Mouse (Mus musculus): ENCODE data around the gene Ankrd66.

Ankrd66 gene

DNA sequence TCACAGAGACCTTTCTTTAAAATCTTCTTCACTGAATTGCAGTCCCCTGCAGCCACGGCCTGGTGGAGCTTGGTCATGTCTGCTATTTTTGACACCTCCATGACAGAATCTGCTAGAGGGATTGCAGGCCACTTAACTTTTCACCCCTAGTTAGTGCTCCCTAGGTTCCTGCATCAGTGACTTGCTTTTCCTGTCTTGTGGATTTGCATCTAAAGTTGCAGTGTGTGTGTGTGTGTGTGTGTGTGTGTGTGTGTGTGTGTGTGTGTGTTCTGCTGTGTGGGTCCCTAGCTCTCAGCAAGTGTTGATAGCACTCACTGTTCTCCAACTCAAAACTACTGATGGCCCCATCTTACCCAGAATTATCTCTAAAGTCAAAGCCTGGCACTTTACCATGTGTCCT, at the start of gene Ankrd66:
Gene Ankrd66, minus strand, starts transcription at position 101 of the 400 bp plus-strand sequence.
- DNase-seq (ENCODE audit: low spot score in 2 of 2) = no peak

DNA sequence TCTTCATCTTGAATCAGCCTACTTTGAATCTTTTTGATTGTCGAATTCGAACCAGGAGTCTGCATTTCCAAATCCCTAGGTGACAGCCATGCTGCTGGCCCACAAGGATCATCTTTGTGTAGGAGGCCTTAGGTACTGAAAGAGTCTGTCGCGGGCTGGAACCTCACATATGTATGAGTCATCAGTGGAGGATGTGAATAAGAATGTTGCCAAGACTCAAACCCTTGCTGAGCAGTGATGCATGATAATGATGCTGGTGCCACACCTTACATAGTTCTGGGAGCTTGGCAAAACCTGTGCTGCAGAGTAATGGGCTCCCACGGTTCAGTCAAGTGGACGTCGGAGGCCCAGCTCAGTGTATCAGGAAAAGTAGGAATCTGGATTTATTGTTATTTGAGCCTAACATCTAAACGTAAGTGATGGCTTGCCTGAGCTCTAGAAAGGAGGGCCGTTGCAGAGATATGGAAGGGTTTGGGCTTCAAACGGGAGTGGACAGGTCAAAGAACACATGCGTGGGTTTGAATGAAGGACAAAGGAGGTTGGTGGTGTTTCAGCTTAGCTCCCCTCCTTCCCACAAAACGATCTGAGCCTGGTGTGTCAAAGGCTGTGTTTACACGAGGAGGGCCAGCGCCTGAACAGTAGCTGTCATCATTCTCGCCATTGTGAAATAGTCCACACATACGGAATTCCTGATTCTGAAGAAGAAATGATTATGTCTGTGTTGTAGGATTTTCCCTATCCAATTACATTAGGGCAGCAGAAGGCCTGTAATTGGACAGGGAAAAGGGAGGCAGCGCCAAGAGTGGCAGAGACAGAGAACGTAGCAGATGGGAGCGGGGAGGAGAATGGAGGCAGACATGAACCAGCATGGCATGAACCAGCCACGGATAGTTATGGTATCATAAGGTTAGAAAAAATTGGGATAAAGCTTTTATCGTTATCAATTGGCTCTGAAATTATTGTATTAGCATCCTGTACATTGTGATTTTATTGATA, 49.2 kb upstream of the Ankrd66 start:
- DNase-seq (ENCODE audit: low spot score in 2 of 2) = peak in 1 of 2 experiments; percentile 59

DNA sequence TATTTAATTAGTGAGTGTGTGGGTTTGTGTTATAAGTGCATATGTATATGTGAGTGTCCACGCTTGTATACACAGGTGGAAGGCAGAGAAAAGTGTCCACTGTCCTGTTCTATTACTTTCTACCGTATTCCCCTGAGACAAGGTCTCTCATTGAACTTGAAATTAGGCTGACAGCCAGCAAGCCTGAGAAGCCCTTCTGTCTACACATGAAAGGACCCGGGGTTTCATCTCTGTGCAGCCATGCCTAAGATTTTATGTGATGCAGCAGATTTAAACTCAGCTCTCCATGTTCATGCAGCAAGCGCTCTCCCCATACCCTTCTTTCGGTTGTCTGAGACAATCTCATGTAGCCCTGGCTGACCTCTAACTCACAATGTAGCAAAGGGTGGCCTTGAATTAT, 47.1 kb upstream of the Ankrd66 start:
- DNase-seq (ENCODE audit: low spot score in 2 of 2) = no peak

DNA sequence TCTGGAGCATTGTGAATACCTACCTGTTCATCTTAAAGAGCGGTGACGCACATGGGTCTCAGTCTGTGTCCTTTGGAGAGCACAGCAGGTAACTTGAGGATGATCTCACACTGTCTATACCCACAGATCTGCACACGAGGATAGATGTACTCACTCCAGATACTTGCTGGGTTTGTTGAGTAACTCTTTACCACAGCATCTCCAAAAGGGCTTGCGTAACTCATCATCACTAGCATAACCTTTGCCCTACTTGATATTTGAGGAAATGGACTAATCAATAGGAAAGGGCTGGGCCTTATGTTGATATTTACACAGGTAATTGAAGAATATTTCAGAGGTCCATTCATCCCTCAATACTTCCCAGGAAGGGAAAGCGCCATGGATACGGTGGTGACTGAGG, 46.3 kb upstream of the Ankrd66 start:
- no peak for DNase-seq (ENCODE audit: low spot score in 2 of 2)

DNA sequence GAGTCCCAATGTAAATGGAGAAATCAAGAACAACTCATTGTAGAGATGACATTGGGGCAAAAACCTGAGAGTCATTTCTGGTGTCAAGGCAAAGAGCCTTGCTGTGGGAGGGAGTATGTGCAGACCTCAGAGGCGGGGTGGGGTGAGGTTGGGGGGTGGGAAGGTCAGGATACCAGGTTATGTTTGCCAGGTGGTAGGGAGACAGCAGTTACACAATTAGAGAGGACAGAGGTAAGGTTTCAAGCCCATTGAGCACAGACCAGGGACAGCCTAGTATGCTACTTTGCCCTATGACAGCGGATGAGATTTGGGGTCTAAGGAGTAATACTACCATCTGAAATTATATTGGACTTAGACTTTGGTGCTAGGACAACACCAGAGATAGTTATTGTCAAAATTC, 43.8 kb upstream of the Ankrd66 start:
- DNase-seq (ENCODE audit: low spot score in 2 of 2) = no peak

DNA sequence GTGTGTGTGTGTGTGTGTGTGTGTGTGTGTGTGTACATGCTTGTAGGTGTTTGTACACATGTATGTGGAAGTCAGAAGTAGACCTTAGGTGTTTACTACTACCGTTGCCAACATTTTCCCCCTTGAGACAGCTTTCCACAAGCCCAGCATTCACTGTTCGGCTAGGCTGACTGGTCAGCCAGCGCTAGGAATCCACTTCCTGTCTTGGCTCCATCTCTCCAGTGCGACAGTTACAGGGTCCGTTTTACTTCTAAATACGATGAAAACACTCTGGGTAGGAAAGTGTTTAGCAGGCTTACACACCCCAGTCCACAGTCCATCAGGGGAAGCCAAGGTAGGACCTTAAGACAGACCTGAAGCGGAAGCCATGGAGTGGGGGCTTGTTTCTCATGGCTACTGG, 41.3 kb upstream of the Ankrd66 start:
- DNase-seq (ENCODE audit: low spot score in 2 of 2) = no peak

DNA sequence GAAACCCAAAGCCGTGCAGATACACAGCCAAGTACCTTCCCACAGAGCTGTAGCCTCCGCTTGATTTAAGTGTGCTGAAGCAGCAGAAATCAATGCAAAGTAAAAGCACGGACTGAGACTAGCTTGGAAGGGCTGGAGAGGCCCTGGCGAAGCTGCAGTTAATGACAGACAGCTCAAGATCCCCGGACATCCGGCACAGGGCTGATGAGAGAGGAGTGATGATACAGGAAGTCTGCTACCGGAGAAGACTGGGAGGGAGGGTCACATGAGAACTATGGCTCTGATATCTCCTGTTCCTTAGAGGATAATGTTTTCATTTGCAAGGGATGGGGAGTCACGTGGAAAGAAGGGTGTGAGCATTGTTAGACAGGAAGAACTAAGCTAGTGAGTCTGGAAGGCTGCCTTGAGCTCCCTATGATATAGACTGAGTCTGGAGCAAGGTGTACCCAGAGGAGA, 37.6 kb upstream of the Ankrd66 start:
- DNase-seq (ENCODE audit: low spot score in 2 of 2) = peak in 1 of 2 experiments; percentile 8

DNA sequence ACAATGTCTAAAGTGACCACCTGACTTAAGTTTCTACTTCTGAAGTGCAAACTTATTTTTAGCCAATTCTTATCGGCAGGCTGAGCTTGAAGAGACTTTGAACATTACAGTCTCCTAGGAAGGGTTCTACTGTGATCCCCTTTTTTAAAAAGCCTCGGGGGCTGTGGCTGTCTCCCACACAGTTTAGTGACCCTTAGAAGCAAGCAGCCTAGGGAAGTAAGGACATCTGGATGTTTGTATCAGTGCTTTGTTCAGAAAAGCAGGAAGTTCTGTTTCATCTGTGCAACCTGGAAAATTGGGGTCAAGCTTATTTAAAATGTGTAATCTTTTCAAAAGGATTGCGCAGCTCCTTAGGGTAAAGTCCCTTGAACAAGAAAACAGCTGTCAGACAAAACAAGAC, 37.0 kb upstream of the Ankrd66 start:
- DNase-seq (ENCODE audit: low spot score in 2 of 2) = no peak

DNA sequence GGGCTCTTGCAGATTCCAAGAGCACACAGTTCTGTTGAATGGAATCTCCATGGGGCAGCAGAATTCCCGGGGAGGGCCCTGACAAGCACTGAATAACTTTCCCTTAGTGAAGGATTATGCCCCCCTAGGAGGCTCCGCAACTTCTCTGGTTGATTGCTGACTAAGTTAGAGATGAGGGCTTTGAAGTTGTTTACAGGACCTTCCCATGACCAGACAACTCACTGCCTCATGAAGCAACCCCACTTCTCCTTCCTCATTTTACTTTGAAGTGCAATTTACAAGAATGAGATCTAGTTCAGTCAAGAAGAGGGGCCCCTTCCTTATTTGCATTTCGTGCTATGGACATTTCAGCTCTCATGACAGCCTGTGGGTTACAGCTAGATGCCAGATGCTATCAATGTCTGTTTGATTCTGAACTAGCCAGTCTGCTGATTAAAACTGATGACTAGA, 30.2 kb upstream of the Ankrd66 start:
- no peak for DNase-seq (ENCODE audit: low spot score in 2 of 2)

DNA sequence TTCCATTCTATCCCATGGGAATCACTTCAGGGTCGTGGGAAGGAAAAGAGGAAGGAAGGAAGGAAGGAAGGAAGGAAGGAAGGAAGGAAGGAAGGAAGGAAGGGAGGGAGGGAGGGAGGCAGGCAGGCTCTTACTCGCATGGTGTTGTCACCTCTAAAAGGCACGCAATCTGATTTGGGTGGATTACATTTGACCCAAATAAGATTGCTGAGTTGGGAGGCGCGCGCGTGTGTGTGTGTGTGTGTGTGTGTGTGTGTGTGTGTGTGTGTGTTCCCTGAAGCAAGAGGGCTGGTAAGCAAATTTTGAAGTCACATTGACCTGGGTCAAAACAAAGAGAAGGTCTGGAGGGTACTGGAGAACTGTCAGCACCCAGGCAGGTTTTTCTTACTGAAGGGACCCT, 25.8 kb upstream of the Ankrd66 start:
- no peak for DNase-seq (ENCODE audit: low spot score in 2 of 2)

DNA sequence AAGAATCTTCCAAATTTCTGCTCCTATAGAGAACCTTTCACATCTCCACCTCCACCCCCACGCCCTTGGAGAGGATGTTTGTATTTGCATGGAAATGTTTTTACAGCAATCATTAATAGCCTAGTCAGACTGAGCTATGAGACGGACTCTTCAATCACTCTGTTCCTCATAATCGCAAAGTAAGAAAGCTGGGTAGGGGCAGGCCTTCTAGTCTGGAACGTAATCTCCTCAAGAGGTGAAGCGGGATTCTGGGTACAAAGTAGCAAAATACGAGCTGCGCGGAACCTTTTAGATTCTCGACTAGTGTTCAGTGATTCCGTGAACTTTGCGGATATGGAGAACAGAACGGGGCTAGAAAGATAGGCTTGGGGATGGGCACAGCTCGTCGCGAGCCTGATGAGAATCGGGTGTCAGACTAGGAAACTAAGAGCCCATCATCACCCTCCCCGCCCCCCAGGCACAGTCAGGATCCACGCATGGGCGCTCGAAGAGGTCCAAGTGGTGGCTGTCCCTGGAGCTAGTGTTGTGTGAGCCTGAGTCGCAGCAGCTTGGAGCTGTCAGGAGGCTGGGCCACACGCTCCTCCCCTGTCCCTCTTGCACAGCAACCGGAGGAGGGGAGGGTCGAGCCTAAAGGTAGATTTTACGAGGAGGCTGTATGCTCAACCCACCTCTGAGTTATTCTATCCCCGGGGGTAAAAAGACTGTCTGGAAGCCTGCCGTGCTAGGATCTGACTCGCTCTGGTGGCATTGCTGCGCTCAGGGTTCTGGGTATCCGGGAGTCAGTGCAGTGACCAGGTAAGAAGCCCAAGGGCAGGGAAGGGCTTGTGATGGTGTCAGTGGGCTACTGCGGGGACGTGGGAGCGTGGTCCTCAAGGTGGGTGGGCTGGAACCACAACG, 24.8 kb upstream of the Ankrd66 start, which contains the start of gene Pla2g7:
Gene Pla2g7, plus strand, starts transcription at position 107 of the 897 bp plus-strand sequence.
- DNase-seq (ENCODE audit: low spot score in 2 of 2) = peak in 1 of 2 experiments; percentile 40

DNA sequence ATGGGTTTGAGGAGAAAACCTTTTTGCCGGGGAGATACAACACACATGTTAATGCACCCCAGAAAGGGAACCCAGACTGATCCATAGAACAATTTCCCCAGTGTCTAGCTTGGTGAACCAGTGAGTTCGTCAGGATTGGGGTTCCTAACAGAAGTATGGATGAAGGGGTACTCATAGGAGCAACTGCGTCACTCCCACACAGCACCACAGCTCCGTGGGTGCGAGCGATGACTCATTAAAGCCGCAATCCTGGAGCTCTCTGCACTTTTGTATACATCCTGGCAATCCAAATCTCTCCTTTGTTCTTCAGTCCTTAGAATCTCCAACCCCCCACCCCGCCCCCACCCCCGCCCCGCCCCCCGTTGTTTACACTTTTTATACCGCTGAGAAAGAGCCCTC, 24.2 kb upstream of the Ankrd66 start:
- DNase-seq (ENCODE audit: low spot score in 2 of 2) = peak in 1 of 2 experiments; percentile 32

DNA sequence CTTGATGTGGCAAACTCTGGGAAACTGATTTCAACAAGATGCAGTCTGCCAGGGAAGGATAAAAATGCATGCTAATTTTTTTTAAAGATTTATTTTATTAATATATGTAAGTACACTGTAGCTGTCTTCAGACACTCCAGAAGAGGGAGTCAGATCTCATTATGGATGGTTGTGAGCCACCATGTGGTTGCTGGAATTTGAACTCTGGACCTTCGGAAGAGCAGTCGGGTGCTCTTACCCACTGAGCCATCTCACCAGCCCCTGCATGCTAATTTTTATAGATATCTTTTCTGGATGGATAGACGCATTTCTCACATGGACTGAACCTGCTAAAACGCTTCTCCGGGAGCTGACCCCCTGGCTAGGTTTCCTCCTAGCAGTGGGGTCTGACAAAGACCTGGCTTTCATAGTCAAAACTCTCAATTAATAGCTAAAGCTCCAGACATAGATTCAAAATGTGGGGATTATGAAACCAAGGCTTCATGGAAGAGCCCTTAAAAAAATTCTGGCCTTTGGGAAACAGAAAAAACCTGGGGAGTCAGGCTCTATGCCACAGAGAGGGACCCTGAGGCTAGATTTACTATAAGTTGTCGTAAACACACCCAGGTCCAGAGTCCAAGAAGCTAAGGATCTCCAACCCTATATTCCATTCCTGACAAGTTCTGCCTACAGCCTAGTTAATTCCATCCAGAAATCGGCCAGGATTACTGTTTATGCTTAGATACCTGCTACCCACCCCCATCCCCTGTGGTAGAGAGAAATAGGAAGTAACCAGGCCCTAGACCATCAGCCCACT, 20.0 kb upstream of the Ankrd66 start:
- no peak for DNase-seq (ENCODE audit: low spot score in 2 of 2)

DNA sequence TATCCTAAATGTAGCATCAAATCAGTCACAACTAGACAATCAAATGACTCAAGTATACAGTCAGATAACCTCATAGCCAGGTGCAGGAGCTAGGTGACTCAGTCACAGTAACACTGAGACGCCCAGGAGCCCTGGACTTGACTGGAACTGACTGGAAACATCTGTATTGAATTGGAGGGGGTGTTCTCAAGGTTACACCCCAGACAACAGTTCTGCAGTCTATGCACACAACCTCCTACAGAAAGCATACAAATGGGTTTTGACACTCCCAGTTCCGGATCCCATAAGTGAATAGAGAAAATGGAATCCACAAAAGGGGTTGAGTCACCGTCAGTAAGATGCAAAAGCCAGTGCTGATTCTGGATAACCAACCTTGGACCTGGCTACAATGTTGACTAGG, 15.2 kb upstream of the Ankrd66 start:
- no peak for DNase-seq (ENCODE audit: low spot score in 2 of 2)

DNA sequence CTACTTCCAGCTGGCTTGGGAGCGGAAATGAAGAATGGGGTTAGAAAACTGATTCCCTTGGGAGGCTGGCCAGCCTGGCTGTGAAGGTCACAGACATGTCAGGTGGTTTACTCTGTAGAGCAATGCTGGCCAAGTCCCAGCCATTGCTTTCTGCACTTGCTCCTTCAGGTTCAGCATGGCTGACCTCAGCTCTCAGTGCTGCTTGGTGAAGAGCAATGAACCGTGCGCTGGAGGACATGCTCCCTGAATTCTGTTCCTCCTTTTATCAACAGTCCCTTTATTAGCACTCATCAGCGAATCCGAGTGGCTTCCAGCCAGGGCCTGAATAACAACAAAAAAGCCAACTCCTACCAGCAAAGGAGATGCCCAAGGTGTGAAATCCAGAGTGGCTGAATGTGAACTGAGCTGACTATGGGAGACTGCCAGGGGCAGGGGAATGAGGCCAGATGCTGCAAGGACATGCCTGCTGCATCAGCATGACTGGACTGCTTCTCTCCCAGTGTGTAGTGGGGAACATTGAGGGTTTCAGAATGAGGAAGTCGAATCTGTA, 14.2 kb upstream of the Ankrd66 start:
- DNase-seq (ENCODE audit: low spot score in 2 of 2) = peak; percentile 22 to 44

DNA sequence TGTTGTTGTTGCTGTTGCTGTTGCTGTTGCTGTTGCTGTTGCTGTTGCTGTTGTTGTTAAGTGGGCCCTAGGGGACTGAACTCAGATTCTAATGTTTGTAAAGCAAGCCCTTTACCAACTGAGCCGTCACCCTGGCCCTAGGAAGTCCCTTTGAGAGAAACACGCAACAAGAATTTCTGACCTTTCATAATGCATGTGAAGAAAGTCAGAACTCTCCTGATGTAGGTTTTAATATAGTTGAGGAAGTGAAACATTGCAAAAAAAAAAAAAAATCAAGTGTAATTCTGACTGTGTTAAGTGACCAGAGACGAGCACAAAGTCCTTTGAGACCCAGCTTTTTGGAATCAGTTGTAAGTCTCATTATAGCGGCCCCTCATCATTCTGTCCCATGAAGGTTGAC, 13.7 kb upstream of the Ankrd66 start:
- no peak for DNase-seq (ENCODE audit: low spot score in 2 of 2)

DNA sequence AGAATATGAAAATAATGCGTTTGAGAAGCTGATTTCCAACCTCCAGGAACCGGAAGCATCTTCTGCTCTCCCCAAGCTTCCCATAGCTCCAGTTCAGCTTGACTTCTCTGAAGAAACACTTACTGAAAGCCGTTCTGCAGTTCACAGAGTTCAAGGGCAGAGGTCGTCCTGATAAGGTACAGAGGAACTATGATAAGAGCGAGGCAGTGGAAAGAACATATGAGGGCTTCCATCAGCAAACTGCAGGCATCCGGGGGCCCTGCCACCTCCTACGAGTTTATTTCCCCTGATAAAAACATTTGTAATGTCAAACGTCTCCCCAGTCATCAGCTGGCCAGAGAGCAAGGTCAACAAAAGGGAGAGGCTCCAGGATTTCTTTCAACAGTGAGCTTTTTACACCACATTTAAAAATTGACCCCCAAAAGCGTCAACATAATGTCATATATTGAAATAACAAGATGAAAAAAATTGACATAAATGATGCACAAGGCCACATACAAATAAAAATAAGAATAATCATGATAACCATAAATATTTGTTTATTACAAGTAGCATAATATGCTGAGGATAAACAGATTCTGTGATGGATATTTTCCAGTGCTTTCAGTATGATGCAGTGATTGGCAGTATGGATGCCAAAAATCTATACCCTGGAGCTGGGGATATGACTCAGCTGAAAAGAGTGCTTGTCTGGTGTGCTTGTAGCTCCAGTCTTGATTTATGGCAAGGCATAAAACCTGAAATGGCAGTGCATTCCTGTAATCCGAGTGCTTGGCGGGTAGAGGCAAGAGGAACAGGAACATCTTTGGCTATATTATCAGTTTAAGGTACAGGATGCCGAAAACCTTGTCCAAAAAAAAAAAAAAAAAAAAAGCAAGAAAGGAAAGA, 11.3 kb upstream of the Ankrd66 start:
- no peak for DNase-seq (ENCODE audit: low spot score in 2 of 2)

DNA sequence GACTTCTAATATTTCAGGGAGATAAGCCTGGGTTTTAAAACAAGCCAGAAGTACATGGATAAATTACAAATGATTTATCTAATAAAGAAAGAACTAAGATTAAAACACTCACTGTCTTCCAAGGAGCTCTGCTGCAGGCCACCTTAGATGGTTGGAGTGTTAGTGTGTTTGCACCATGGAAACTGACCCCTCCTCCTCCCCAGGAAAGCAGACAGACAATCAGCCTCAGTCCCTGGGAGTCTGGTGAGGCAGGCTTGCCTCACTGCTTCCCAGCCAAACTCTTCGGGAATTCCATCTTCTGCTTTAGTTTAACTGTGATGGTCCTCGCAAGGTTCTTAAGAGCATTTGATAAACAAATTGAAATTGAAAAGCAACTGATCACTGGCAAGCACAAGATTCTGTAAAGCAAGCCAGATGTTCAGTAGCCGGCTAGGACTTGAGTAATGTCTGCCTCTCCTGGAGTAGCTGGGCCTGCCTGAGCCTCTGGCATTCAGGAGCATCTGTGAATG, 7.7 kb upstream of the Ankrd66 start:
- no peak for DNase-seq (ENCODE audit: low spot score in 2 of 2)

DNA sequence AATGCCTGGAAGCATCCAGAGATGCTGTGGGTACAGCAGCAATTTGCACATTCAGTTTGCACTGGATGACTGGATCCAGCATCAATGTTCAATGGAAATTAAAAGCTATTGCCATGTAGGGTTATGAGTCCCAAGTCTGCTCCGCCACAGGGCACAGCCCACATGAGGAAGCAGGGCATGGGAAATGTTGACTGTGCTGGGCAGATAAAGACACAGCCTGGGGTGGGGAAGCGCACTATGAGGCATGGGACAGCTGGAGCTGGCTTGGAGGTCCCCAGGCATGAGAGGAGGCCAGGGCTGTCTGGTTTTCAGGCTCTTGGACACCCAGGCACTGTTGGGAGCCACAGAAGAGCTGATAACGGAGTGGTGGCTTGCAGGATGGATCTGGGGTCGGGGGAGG, 601 bp upstream of the Ankrd66 start:
- no peak for DNase-seq (ENCODE audit: low spot score in 2 of 2)

DNA sequence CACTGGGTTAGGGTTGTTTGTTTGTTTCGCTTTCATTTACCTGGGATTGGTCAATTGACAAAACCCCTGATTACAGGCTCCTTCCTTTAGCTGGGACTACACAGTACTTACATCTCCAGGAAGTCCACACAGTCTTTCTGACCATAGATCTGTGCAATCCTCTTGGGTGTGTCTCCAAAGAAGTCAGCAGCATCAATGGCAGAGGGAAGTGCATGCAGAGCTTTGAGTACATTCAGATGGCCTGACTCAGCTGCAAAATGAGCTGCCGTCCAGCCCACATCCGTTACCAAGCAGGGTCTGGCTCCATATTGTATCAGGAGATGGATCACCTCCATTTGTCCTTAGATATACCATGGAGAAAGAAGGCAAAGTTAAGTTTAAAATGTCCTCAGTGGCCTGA, 4.7 kb downstream of the Ankrd66 start:
- no peak for DNase-seq (ENCODE audit: low spot score in 2 of 2)
